ENCODE assay signal across 8 mouse cellular contexts in the genomic region with DNA sequence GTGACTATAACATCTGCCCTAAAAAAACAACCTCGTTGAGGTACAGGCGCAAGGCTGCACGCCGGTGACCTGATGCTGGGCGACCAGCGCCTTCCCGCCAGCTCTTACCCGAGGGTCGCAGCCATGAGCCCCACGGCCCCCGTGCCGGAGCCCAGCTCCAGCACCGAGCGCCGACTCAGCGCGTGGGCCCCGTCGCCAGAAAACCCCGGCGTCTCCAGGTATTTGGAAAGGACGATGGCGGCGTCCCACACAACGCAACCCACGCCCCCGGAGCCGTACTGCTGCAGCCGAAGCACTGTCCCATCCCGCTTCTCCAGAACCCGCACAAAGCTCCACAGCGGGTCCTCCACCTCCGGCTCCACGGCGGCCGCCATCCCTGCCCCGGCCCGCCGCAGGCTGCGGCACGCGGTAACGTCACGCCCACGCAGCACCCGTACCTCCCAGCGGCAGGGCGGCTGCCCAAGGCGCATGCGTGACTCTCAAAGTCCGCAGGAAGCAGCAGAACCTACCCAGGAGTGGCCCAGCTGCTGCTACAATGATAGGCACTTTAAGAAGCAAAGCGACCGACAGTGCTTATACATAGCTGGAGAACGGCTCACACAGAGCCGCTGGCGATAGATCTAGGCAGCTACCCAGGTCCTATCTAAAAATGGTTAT. TPM values are rescaled to one million over a fixed set of nuclear protein-coding genes. Genes with fewer than 3 reads are reported as not detected.
DNase-seq lines count a peak whose midpoint lies in the region; ATAC-seq and TF ChIP-seq lines count a peak whose summit lies in the region.

A gene (minus strand): TSS at position 416 of the 657 bp plus-strand sequence.

- H3K36me3 ChIP-seq in ES-Bruce4 (ENCODE audit: control insufficient read depth, insufficient read depth, low read length, poor library complexity, severe bottlenecking): peaks cover 2% of the 10 kb centered on the region
- peaks cover 50% of the 10 kb centered on the region for H3K36me3 ChIP-seq in forebrain, embryonic 14.5 days (ENCODE audit: control insufficient read depth, insufficient read depth, low read length)
- peaks cover 43% of the 10 kb centered on the region for H3K36me3 ChIP-seq in neural tube, embryonic 15.5 days

- peak; percentile 95 for DNase-seq in forebrain, embryonic 14.5 days (ENCODE audit: low spot score)
- peak; percentile 90 to 91 for DNase-seq in heart, postnatal 14 days
- peak; percentile 89 for DNase-seq in layer of hippocampus, adult 11-12 months (ENCODE audit: low spot score)
- DNase-seq in lung, adult 18-20 months: peak; percentile 89 to 90
- peak; percentile 90 for DNase-seq in testis, postnatal 14 days (ENCODE audit: low spot score)

- WGBS in forebrain, embryonic 14.5 days: under 1% methylated on average over 56 of the region's 56 CpGs
- 1% methylated on average over 56 of the region's 56 CpGs for WGBS in neural tube, embryonic 15.5 days

- H3K9me3 ChIP-seq in ES-Bruce4 (replicated peaks; ENCODE audit: control insufficient read depth, insufficient read depth, low read length, poor library complexity, severe bottlenecking): no peaks in the 10 kb centered on the region
- no peaks in the 10 kb centered on the region for H3K9me3 ChIP-seq in forebrain, embryonic 14.5 days (replicated peaks; ENCODE audit: control insufficient read depth, low read length)
- H3K9me3 ChIP-seq in neural tube, embryonic 15.5 days (replicated peaks): no peaks in the 10 kb centered on the region

- H3K4me1 ChIP-seq in ES-Bruce4 (ENCODE audit: control insufficient read depth, insufficient read depth, low read length): no peaks in the 10 kb centered on the region
- H3K4me1 ChIP-seq in forebrain, embryonic 14.5 days (ENCODE audit: control insufficient read depth, insufficient read depth, low read length): peaks cover 7% of the 10 kb centered on the region; the same call in 1 of the 2 replicates
- peaks cover 22% of the 10 kb centered on the region for H3K4me1 ChIP-seq in neural tube, embryonic 15.5 days

- no peaks in the 10 kb centered on the region for H3K27me3 ChIP-seq in ES-Bruce4 (ENCODE audit: control insufficient read depth, insufficient read depth, low read length, poor library complexity, severe bottlenecking)
- H3K27me3 ChIP-seq in forebrain, embryonic 14.5 days (replicated peaks; ENCODE audit: control insufficient read depth, insufficient read depth, low read length): no peaks in the 10 kb centered on the region
- H3K27me3 ChIP-seq in neural tube, embryonic 15.5 days (replicated peaks): no peaks in the 10 kb centered on the region

- intact Hi-C loops in heart, postnatal 14 days (cut with DNase I): loop anchor here (5.0 to 10.0 kb wide), 2 partner anchors 115 to 378 kb away; a partner anchor contains a TSS

- no peak for TF ChIP-seq CTCF in ES-Bruce4 (IDR thresholded peaks at IDR 0.05; ENCODE audit: low read depth, low read length)

- peak; percentile 13 for TF ChIP-seq POLR2A in ES-Bruce4 (IDR thresholded peaks at IDR 0.05; ENCODE audit: insufficient read depth, low read length)

- peak; percentile 94 for ATAC-seq in cerebellum, adult (ENCODE audit: insufficient number of reproducible peaks, low FRiP score, low TSS enrichment)
- ATAC-seq in forebrain, embryonic 14.5 days: peak; percentile 99
- ATAC-seq in neural tube, embryonic 15.5 days (ENCODE audit: low FRiP score): peak; percentile 97

- no peak for TF ChIP-seq EP300 in ES-Bruce4 (IDR thresholded peaks at IDR 0.05; ENCODE audit: insufficient read depth, low read depth, low read length)

- H3K4me2 ChIP-seq in forebrain, embryonic 14.5 days (ENCODE audit: low read length): peak within 1 kb of the TSS; percentile 68
- peak within 1 kb of the TSS; percentile 63 for H3K4me2 ChIP-seq in neural tube, embryonic 15.5 days

- peak within 1 kb of the TSS; percentile 90 for H3K9ac ChIP-seq in ES-Bruce4 (ENCODE audit: low read depth, poor library complexity, severe bottlenecking)
- peak within 1 kb of the TSS; percentile 91 for H3K9ac ChIP-seq in forebrain, embryonic 14.5 days (ENCODE audit: low read length)
- peak within 1 kb of the TSS; percentile 85 for H3K9ac ChIP-seq in neural tube, embryonic 15.5 days (replicated peaks)

- H3K4me3 ChIP-seq in ES-Bruce4 (ENCODE audit: low read depth, low read length): peak within 1 kb of the TSS; percentile 77
- H3K4me3 ChIP-seq in forebrain, embryonic 14.5 days (ENCODE audit: low read depth, low read length): peak within 1 kb of the TSS; percentile 79
- peak within 1 kb of the TSS; percentile 73 for H3K4me3 ChIP-seq in neural tube, embryonic 15.5 days (replicated peaks)

- H3K27ac ChIP-seq in ES-Bruce4 (ENCODE audit: insufficient read depth, low read length): no peak within 1 kb of the TSS
- H3K27ac ChIP-seq in forebrain, embryonic 14.5 days (ENCODE audit: low read depth, low read length): peak within 1 kb of the TSS; percentile 74
- peak within 1 kb of the TSS; percentile 88 for H3K27ac ChIP-seq in neural tube, embryonic 15.5 days (replicated peaks)

RNA-seq across cellular contexts. Expression of the gene that starts here (rescaled TPM):
- polyA plus RNA-seq in ES-Bruce4 (2011; ENCODE audit: insufficient read depth, insufficient read length, low read depth, missing spikeins): 12.3 and 12.4 TPM in 2 replicates
- polyA plus RNA-seq in forebrain, embryonic 14.5 days (2014; fragmentation: Nextera tagmentation; extraction: Ambion mirVana): 24.7 and 27.9 TPM in 2 replicates
- 1 to 10 TPM; 3.3 to 3.6 TPM for total RNA-seq in heart, postnatal 14 days (2021)
- polyA plus RNA-seq in neural tube, embryonic 15.5 days (2015; fragmentation: Nextera tagmentation; extraction: Ambion mirVana): 28.8 and 30.5 TPM in 2 replicates
